Mouse (Mus musculus): ENCODE measurements around the gene Stag2.
A peak's percentile ranks its signal among the peaks of the same experiment; 100 is the strongest.

Stag2 gene

DNA sequence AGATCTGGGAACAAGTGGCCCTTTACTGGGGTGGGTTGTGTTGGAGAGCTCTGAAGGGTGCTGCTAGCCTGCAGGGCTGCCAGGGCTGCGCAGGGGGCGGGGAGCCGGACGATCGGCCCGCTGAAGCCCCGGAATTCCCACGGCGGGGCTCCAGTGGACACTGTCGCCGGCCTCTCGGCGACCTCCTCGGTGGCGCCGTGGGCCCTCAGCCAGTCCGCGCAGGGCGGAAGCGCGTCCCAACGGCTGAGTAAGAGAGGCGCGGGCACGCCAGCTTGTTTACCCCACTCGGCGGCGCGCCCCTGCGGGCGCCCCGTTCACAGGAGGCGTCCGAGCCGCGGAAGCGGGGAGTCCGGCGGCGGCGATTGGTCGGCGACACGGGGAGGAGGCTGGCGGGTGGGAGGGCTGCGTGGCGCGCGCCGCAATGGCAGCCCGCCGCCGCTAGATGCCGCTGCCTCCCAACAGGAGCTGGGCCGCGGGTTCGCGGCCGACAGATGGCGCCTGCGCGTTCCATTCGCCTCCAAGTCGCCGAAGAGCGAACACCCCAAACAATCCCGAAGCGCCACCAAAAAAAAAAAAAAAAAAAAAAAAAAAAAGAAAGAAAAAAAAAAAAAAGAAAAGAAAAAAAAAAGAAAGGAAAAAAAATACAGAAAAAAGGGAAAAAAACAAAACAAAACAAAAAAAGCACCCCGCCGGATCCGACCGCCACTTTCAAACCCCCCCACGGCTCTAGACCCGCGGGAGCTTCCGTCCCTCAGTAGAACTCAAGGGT lies at the start of gene Stag2:
Gene Stag2 (plus strand): TSS at position 530 of the 769 bp plus-strand sequence.
- DNase-seq (ENCODE audit: low spot score in 2 of 2) = peak; percentile 83 to 88

DNA sequence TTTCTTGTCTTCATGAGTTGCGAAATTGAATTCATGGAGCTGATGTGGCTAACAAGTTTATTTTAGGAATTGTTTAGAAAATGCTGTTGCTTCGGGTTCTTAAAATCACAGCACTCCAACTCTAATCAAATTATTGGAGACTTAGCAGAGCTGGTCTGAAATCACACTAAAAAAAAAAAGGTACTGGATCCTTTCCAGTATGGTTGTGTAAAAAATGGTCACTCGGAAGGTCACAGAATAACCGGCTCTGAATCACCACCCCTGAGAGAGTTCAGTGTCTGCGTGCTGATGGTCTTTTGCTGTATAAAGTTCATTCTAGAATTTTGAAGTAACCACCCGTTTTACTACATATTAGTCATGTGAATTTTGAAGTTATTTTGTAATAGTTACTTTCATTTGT lies 42.0 kb upstream of the Stag2 start:
- no peak for DNase-seq (ENCODE audit: low spot score in 2 of 2)

DNA sequence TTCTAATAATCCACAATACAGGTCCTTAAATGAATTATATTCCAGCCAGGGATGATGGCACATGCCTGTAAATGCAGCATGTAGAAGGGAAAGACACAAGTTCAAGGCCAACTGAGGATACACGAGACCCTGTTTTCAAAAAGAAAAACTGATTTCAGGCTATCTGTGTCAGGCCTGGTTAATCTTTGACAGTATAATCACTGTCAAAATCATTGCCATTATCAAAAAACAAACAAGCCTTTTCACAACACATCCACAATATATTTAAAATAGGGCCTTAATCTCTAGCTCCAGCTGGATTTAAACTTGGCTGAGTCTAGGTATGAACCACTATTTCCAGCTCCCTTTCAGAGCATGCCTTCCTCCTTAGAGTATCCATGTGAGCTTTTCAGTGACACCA lies 38.5 kb upstream of the Stag2 start:
- no peak for DNase-seq (ENCODE audit: low spot score in 2 of 2)

DNA sequence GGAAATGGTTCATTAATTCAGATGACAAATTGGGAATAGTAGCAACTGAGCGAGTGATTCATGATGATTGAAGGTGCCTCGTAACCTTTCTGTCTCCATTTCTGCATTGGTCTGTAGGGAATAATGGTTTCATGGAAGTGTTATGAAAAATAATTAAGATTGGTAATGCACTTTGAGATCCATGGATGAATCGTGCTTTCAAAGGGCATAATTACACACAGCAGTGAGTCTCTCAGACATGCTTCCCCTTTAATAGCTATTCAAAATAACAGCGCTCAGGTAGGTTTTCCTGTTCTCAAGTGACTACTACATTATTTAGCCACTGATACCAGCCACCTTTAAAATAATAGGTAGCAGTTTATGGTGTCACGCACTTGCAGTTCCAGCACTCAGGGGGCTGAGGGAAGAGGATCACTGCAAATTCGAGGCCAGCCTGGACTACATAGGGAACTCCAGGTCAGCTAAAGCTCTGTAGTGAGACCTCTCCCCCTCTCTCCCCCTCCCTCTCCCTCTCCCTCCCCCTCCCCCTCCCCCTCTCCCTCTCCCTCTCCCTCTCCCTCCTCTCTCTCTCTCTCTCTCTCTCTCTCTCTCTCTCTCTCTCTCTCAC lies 29.6 kb upstream of the Stag2 start:
- no peak for DNase-seq (ENCODE audit: low spot score in 2 of 2)

DNA sequence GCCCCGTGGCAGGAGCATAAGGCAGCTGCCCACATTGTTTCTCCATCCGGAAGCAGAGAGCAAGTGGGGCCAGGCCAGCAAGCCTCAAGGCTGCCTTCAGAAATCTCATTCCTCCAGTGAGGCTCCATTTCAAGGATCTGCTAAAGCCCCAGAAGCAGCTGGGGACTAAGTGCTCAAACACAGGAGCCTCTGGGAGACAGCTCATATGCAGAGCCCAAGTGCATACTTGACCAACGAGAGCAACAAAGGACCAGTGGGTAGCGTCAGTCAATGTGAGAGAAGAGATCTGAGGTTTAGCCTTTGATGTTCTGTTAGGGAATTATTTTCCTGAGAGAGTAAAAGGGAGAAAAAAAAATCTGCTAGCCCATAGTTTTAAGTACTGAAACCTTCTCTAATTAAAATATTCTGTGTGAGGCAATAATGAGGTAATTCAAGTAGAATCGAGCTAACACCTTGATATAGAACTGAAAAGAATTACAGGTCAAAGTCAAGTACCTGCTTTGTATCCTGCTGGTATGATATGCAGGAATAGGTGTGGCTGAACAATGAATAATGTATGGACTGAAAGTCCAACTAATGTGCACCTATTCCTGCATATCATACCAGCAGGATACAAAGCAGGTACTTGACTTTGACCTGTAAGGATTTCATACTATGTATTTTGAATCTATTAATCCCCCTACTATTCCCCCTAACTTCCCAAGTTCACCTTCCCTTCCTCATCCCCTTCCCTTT lies 24.0 kb upstream of the Stag2 start:
- DNase-seq (ENCODE audit: low spot score in 2 of 2) = no peak

DNA sequence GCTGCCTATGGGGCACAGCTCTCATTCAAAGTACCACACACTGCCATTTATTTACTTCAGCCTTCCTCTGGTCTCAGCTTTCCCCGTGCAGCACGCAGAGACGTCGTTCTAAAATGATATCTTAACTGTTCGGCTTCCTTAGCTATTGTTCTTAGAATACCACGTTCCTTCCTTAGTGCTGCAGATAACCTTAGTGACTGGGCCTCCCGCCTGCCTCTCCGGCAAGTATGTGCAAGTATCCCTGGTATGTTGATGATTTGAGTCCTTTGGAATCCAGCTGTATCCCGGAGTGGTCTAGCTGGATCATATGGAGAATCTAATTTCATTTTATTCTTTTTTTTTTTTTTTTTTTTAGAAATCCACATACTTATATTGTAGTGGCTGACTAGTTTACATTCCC lies 9.2 kb upstream of the Stag2 start:
- no peak for DNase-seq (ENCODE audit: low spot score in 2 of 2)

DNA sequence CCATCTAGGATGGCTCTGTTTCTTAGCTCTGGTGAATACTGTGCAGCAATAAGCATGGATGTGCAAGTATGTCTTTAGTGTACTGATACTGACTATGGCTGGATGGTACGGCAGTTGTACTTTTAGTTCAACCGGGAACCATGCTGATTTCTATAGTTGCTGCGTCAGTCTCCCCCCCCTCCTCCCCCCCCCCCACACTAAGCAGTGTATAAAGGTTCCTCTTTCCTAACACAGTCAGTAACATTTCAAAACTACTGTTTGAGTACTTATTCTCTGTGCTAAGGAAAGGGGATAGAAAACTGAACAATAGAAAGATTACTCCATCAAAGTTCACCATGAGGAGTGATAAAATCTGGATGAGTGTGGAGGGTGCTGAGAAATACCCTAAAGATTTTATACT lies 6.5 kb upstream of the Stag2 start:
- no peak for DNase-seq (ENCODE audit: low spot score in 2 of 2)

DNA sequence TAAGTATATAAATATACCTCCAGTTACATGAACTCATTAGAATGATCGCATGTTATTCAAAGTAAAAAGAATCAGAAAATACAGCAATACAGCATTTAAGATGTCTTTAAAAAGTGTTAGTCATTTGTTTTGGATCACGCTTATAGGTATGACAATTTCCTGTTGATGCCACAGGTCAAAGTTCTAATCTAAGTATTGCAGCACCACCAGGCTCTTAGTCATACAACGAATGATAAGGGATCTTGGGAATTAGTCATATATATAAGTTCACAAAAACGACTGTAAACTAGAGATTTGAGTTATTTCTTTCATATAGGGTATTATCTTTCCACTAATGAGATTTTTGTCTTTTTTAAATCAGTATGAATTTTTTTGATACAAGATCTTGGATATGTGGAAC lies 5.1 kb upstream of the Stag2 start:
- no peak for DNase-seq (ENCODE audit: low spot score in 2 of 2)

DNA sequence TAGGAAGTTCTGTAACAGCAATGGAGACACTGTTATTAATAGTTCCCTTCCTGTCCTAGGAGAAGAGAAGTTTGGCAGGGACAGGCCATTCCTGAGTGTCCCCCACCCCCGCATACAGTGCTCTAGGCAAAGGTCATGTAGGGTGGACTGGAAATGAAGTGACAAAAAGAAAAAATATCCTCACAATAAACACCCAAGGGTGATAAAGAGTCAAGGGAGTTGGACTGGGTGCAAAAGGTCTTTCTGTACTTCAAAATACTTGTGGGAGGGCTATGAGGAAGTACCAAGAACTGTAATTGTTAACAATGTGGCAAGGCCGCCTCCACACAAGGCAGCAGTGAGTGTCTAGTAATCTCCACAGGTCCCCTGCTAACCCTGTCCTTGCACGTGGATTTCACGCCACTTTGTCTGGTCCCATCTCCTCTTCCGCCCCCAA lies 1.1 kb upstream of the Stag2 start:
- DNase-seq (ENCODE audit: low spot score in 2 of 2) = peak in 1 of 2 experiments; percentile 15

DNA sequence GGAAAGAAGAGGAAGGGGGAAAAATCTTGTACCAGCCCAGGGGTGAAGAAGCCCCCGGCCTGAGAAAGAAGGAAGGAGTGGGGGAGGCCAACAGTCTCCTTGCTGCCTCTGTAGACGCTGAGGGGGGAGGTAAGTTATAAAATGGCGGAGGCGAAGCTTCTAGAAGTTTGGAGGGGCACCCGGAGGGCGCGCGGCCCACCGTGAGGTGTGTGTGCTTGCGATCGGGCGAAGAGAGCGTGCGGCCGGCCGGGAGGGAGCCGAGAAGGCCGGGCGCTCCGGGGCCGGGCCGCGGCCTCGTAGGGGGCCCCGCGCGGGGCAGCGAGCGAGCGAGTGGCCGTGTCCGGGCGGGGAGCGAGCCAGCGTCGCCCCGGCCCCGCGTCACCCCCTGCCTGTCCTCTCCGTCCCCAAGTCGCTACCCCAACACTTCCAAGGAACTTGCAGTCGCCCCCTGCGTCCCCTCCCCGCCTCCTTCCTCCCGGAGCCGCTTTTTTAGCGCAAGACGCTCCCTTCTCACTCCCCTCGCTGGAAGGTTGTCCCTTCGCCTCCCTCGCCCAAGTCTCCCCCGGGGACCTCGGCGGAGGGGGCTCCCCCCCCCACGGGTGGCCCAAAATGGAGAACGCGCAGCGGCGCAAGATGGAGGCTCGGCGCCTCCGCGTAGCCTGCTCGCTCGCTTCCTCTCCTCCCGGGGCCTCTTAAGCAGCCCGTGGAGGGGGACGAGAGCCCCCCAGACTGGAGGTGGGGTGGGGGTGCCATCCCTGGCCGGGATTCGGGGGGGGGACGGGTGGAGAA lies 634 bp downstream of the Stag2 start:
- peak; percentile 52 to 66 for DNase-seq (ENCODE audit: low spot score in 2 of 2)

DNA sequence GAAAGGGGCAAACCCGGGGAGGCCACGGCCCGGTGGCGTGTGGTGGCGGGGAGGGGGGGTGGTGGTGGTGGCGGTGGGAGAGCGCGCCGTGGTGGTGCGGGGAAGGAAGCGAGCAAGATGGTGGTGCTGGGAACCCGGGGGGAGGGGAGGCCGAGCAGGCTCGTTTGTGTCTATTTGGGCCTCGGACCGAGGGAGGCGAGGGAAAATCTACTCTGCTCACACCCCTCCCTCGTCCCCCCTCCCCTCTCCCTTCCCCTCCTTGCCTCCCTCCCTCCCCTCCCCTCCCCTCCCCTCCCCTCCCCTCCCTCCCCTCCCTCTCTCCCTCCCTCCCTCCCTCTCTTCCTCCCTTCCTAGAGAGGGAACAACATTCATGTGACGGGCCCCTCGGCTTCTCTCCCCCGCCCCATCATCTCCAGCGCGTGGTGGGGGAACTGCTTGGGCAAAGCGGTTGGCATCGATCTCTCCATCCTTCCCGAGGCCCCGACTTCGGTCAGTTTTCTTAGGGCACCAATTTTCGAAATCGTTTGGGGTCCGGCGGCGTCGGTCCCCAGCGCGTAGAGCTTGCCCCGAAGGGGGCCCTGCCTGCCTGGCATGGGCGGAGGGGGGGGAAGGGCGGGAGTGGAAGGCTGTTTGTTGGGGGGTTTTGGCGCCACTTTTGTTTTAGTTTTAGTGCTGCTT lies 1.4 kb downstream of the Stag2 start:
- peak; percentile 71 to 75 for DNase-seq (ENCODE audit: low spot score in 2 of 2)

DNA sequence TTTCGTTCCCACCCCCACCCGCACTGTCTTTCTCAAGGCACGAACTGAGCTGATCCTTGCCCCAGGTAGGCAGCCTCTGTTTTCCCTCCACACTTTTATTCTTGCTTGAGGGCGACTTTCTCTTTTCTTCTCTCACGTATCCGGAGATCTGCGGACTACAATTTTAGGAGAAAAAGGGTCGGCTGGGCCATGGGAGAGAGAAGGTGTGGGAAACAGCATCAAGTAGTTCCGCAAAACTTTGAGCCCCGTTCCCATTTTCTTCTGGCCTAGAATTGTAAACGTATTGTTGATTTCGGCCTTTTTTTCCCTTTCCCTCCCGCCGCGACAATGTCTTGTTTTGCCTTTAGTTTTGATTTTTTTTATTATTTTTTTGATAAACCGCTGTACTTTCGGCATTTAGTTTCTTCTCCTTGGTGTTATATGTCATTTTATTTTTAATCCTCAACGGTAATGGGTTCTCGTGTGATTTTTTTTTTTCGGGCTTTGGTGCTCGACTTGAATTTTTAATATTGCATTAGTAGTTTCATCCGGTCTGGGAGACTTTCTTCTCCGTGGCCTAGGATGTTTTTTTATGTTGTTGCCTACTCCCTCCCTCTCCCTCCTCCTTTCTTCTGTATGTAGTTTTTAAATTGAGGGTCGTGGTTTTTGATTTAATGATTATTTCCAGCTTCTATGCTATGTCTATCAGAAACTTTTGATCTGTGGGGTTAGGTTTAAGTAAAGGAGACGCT lies 2.1 kb downstream of the Stag2 start:
- DNase-seq (ENCODE audit: low spot score in 2 of 2) = peak in 1 of 2 experiments; percentile 3

DNA sequence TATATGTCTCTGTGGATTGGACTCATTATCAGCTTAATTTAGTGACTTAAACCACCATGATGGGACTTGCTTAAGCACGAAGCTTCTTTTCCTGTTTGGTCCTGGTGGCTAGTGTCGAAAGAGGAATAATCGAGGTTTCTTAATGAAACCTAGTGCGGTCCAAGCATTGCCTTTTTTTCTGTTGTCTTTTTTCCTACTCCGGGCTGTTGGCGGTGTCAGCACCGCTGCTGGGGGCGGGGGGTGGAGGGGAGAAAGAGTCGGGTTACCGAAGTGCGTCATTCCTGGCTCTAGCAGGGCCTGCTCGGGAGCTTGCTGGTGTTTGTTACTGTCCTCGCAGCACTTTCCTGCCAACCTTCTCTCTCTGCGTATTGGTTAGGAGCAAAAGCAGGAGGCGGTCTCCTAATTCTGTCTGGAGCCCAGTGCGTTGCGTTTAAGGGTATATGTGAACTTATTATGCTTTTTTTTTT lies 2.8 kb downstream of the Stag2 start:
- peak; percentile 77 to 78 for DNase-seq (ENCODE audit: low spot score in 2 of 2)

DNA sequence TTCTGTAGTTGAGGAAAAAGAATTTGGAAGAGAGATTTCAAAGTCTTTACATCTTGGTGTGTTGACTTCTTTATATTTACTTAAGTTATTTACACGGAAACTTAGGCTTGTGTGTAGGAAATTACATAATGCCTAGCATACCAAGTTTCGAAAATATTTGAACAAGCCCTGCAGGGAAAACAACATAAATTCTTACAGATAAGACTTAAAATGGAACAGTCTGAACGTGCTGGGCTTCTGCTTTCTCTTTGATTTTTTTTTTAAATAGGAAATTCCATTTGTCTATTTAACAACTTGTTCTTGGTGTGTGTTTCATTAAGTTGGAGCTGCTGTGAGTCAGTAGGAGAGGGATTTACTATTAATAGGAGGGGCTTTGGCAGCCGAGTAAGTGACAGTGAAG lies 3.9 kb downstream of the Stag2 start:
- no peak for DNase-seq (ENCODE audit: low spot score in 2 of 2)

DNA sequence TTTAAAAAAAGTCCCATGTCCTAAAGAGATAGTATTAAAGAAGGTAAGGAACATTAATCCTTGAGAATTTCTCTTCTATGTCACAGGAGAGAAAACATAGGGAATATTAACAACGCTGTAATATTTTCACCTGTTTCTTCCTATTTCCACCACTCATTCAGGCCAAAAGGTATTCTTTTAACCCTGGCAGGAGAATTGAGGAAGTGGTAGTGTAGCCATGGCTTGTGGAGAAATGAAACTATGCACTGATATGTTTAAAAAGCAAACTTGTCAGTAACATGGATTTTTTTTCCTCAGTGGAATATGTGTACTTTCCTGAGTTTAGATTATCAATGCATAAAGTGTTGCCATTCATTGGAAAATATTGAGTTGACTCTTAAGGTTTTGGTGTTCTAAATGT lies 16.3 kb downstream of the Stag2 start:
- DNase-seq (ENCODE audit: low spot score in 2 of 2) = no peak

DNA sequence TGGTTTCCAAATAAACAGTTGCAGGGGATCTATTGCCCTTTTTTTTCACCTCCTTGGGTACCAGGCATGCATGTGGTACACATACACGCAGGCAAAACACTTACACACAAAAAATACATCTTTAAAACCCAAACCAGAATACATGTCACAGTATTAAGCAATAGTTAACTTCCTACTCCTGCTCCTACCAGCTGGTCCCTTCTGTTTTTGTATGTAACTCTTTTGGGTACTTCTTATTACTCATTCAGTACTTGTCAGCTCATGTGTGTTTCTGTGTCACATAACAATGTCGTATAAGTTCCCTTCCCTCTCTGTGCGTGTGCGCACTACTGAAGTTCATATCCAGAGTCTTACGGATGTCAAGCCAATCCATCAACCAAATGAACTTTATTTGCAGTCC lies 21.7 kb downstream of the Stag2 start:
- DNase-seq (ENCODE audit: low spot score in 2 of 2) = no peak

DNA sequence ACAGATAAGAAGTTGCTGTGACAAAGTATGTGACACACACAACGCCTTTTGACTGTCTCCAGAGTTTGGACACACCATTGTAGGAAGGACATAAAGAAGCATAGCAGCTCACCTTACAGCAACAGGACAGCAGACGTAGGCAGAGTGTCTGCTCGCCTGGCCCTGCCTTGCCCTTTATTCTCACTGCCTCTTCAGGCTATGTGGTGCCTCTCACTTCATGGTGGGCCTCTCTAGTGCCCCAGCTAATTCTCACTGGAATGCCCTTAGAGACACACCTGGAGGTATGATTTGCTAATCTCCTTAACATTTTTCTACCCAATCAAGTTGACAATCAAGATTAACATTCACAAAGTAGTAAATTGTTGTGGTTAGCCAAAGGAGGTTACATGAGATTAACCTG lies 38.5 kb downstream of the Stag2 start:
- no peak for DNase-seq (ENCODE audit: low spot score in 2 of 2)

DNA sequence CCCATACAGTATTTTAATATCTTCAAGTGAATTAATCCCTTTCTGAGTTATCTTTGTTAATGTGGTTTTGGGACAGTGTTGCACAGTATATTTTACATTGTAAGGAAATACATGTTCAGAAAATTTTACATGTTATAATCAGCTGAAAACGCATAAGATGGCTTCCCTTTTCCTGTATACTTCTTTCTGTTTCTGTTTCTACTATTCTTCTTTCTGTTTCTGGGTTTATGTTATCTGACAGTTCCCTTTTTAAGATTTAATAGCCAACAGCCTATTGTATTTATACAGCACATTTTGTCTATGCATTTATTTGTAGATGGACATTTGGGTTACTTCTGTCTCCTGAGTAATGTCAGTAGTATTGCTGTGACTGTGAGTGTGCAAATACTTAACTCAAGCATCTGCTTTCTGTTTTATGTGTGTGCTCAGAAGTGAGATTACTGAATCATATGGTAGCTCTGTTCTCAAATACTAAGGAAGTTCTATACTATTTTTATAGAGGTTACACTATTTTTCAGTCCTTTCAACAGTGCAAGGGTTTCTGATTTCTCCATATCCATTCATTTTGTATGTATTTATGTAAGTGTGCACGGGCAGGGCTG lies 39.8 kb downstream of the Stag2 start:
- DNase-seq (ENCODE audit: low spot score in 2 of 2) = no peak

DNA sequence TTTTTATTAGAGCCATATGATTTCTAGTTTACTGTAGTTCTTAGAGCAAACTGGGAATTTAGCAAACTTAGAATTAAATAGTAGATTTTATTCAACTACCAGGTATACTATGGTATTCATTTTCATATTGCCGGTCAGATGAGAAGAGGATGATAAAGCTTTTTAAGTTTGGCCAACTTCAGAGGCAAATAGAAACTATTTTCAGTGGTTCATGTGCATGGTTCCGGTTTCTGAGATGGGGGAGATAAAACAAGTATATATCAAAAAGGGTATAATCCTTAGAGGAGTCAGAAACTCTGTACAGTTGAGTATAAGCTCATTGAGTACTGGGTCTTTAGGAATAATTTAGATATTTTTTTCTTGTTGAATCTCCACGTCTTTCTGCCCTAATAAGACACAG lies 45.5 kb downstream of the Stag2 start:
- no peak for DNase-seq (ENCODE audit: low spot score in 2 of 2)

DNA sequence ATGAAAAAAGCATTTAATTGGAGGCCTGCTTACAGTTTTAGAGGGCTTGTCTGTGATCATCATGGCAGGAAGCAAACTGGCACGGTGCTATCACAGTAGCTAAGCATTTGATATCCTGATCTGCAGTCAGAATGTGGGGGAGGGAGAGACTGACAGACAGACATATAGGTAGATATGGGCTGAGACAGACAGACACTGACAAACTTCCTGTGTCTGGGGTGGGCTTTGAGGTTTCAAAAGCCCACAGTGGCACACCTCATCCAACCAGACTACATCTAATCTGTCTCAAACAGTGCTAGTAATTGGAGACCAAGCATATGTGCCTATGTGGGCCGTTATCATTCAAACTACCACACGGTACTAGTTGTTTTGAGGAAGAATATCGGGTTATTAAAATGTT lies 53.4 kb downstream of the Stag2 start:
- peak in 1 of 2 experiments; percentile 1 for DNase-seq (ENCODE audit: low spot score in 2 of 2)

All from natural killer cell, adult 2 months (primary cell).